Mouse (Mus musculus) forebrain, embryonic 16.5 days (tissue): Measurements from ENCODE around the gene Ric8a. TPM values are rescaled to one million over a fixed set of nuclear protein-coding genes. Genes with fewer than 3 reads are reported as not detected.
"Not testable (repeated sequence)": the region's sequence is repeated elsewhere in the genome, so short reads cannot be mapped to it uniquely, and the experiment has no call there.

ENCODE experiments used
- ATAC-seq: fragments of 200-750 bp; cut with Nextera tagmentation; 2 replicates; pipeline ENCODE4 v1.8.0; 2017; ENCODE audit warnings: mild to moderate bottlenecking, moderate library complexity
- H3K27ac ChIP-seq: fragments of 300-500 bp; sonication (generic); 2 replicates; pipeline ENCODE4 v1.5.1; 2014; ENCODE audit warnings: low read length, control low read depth
- H3K27me3 ChIP-seq: fragments of 300-500 bp; sonication (generic); replicated peaks from 2 replicates; pipeline ENCODE4 v1.6.1; 2014; ENCODE audit warnings: low read length; ENCODE audit not compliant: control insufficient read depth, insufficient read depth
- H3K36me3 ChIP-seq: fragments of 300-500 bp; sonication (generic); 2 replicates; pipeline ENCODE4 v1.6.1; 2014; ENCODE audit not compliant: control insufficient read depth, insufficient read depth
- H3K4me1 ChIP-seq: fragments of 300-500 bp; sonication (generic); replicated peaks from 2 replicates; pipeline ENCODE4 v1.6.1; 2014; ENCODE audit warnings: low read length; ENCODE audit not compliant: control insufficient read depth, insufficient read depth
- H3K4me2 ChIP-seq: fragments of 300-500 bp; sonication (generic); 2 replicates; pipeline ENCODE4 v1.6.1; 2014; ENCODE audit warnings: mild to moderate bottlenecking, low read length, control low read depth
- H3K4me3 ChIP-seq: fragments of 300-500 bp; sonication (generic); replicated peaks from 2 replicates; pipeline ENCODE4 v1.5.1; 2014; ENCODE audit warnings: mild to moderate bottlenecking, low read length, control low read depth
- H3K9ac ChIP-seq: fragments of 300-500 bp; sonication (generic); replicated peaks from 2 replicates; pipeline ENCODE4 v1.6.1; 2014; ENCODE audit warnings: low read depth, low read length, control low read depth
- H3K9me3 ChIP-seq: fragments of 300-500 bp; sonication (generic); 2 replicates; pipeline ENCODE4 v1.6.1; 2016; ENCODE audit warnings: low read length; ENCODE audit not compliant: control insufficient read depth
- WGBS: fragments of 180-500 bp; shearing (Covaris S2); extraction: QIAGEN DNeasy Blood & Tissue Kit; methylation state at CpG from one replicate; pipeline ENCODE4 v1.1.7; 2014; 5-methylcytosine and 5-hydroxymethylcytosine counted together
- polyA plus RNA-seq: library from polyadenylated mRNA; unstranded; fragments of >200 nt; fragmentation: Nextera tagmentation; extraction: Ambion mirVana; gene quantifications from 2 replicates; pipeline ENCODE4 v1.2.1, GENCODE M21; 2015

Gene Ric8a
- polyA plus RNA-seq, 1 experiment from 2014 or later: 101 TPM

GRCm38 (mm10) chr7:140880419-140880818, 23.7 kb downstream of the Ric8a start:
- Histone ChIP-seq H3K4me3 (no peak overlapping the region), H3K4me2 (no peak overlapping the region), H3K27ac (no peak overlapping the region), H3K9me3 (no peaks in the 10 kb centered on the region), H3K36me3 (peaks cover 2% of the 10 kb centered on the region; the same call in 1 of the 2 replicates), H3K9ac (no peak overlapping the region), H3K4me1 (peaks cover 9% of the 10 kb centered on the region), H3K27me3 (no peaks in the 10 kb centered on the region)
- ATAC-seq: no peak
- 85% methylated on average over 3 of the region's 3 CpGs for WGBS

- Histone ChIP-seq H3K4me1 (peaks cover 9% of the 10 kb centered on the region), H3K4me3 (peak overlapping the region; percentile 59), H3K9me3 (no peaks in the 10 kb centered on the region), H3K36me3 (peaks cover 2% of the 10 kb centered on the region; the same call in 1 of the 2 replicates), H3K4me2 (peak overlapping the region; percentile 78), H3K9ac (peak overlapping the region; percentile 68), H3K27me3 (no peaks in the 10 kb centered on the region), H3K27ac (no peak overlapping the region)
- no peak for ATAC-seq
- WGBS: 20% methylated on average over 8 of the region's 8 CpGs
Observed at GRCm38 (mm10) chr7:140880865-140881515, 24.2 kb downstream of the Ric8a start.

GRCm38 (mm10) chr7:140881696-140882468, 25.1 kb downstream of the Ric8a start, which contains the start of the genes Psmd13 and Sirt3:
TSS of gene Psmd13 (plus strand) at chr7:140881968.
TSS of gene Sirt3 (minus strand) at chr7:140882309.
- ATAC-seq: peak; percentile 99
- peak within 1 kb of the TSS; percentile 78 for H3K4me2 ChIP-seq
- H3K27ac ChIP-seq: peak within 1 kb of the TSS; percentile 87
- H3K4me1 ChIP-seq: peaks cover 9% of the 10 kb centered on the region
- no peaks in the 10 kb centered on the region for H3K27me3 ChIP-seq
- H3K9me3 ChIP-seq: no peaks in the 10 kb centered on the region
- H3K36me3 ChIP-seq: peaks cover 8% of the 10 kb centered on the region
- WGBS: under 1% methylated on average over 59 of the region's 59 CpGs
- peak within 1 kb of the TSS; percentile 68 for H3K9ac ChIP-seq
- H3K4me3 ChIP-seq: peak within 1 kb of the TSS; percentile 59

GRCm38 (mm10) chr7:140882469-140882803, 25.7 kb downstream of the Ric8a start:
- Histone ChIP-seq H3K4me1 (peaks cover 9% of the 10 kb centered on the region), H3K27me3 (no peaks in the 10 kb centered on the region), H3K9ac (peak overlapping the region; percentile 68), H3K4me2 (peak overlapping the region; percentile 78), H3K4me3 (peak overlapping the region; percentile 59), H3K27ac (peak overlapping the region; percentile 49), H3K36me3 (peaks cover 13% of the 10 kb centered on the region), H3K9me3 (no peaks in the 10 kb centered on the region)
- WGBS: 0% methylated on average over 12 of the region's 12 CpGs
- no peak; the same call in 1 of the 2 replicates for ATAC-seq

- H3K36me3 ChIP-seq: peaks cover 41% of the 10 kb centered on the region
- not testable (repeated sequence) for H3K9ac ChIP-seq, H3K27me3 ChIP-seq, H3K27ac ChIP-seq, H3K4me2 ChIP-seq, H3K9me3 ChIP-seq, ATAC-seq, H3K4me3 ChIP-seq, H3K4me1 ChIP-seq
- WGBS: 95% methylated on average over 16 of the region's 16 CpGs
Observed at GRCm38 (mm10) chr7:140890636-140891035, 33.9 kb downstream of the Ric8a start.

- H3K4me1 ChIP-seq: no peaks in the 10 kb centered on the region
- peaks cover 34% of the 10 kb centered on the region for H3K36me3 ChIP-seq
- H3K4me2 ChIP-seq: no peak overlapping the region
- ATAC-seq: no peak
- no peak overlapping the region for H3K4me3 ChIP-seq
- no peaks in the 10 kb centered on the region for H3K9me3 ChIP-seq
- H3K27me3 ChIP-seq: no peaks in the 10 kb centered on the region
- no peak overlapping the region for H3K27ac ChIP-seq
- 81% methylated on average over 7 of the region's 7 CpGs for WGBS
- no peak overlapping the region for H3K9ac ChIP-seq
Observed at GRCm38 (mm10) chr7:140894031-140894430, 37.3 kb downstream of the Ric8a start.

- no peak overlapping the region for H3K4me2 ChIP-seq
- H3K4me3 ChIP-seq: no peak overlapping the region
- 93% methylated on average over 3 of the region's 3 CpGs for WGBS
- H3K27ac ChIP-seq: no peak overlapping the region
- H3K9me3 ChIP-seq: no peaks in the 10 kb centered on the region
- H3K36me3 ChIP-seq: peaks cover 29% of the 10 kb centered on the region
- H3K27me3 ChIP-seq: no peaks in the 10 kb centered on the region
- no peaks in the 10 kb centered on the region for H3K4me1 ChIP-seq
- no peak for ATAC-seq
- H3K9ac ChIP-seq: no peak overlapping the region
Observed at GRCm38 (mm10) chr7:140894611-140895010, 37.9 kb downstream of the Ric8a start.

GRCm38 (mm10) chr7:140897863-140898262, 41.1 kb downstream of the Ric8a start:
- H3K27ac ChIP-seq: no peak overlapping the region
- no peak overlapping the region for H3K4me2 ChIP-seq
- H3K36me3 ChIP-seq: peaks cover 21% of the 10 kb centered on the region
- no peak for ATAC-seq
- no peak overlapping the region for H3K4me3 ChIP-seq
- H3K27me3 ChIP-seq: no peaks in the 10 kb centered on the region
- 90% methylated on average over 7 of the region's 7 CpGs for whole genome bisulfite sequencing
- H3K4me1 ChIP-seq: no peaks in the 10 kb centered on the region
- no peak overlapping the region for H3K9ac ChIP-seq
- no peaks in the 10 kb centered on the region for H3K9me3 ChIP-seq

GRCm38 (mm10) chr7:140899121-140899520, 42.4 kb downstream of the Ric8a start:
- Histone ChIP-seq H3K9ac (no peak overlapping the region), H3K36me3 (peaks cover 17% of the 10 kb centered on the region), H3K9me3 (no peaks in the 10 kb centered on the region), H3K4me3 (no peak overlapping the region), H3K27me3 (no peaks in the 10 kb centered on the region), H3K4me1 (0 out of 2 replicates have a peak, but pooled peaks cover 4% of the 10 kb centered on the region), H3K4me2 (no peak overlapping the region), H3K27ac (no peak overlapping the region)
- 91% methylated on average over 3 of the region's 3 CpGs for WGBS
- ATAC-seq: no peak
